In genomic region chr12:104748946-104749345, GRCm38 (mm10) we compare ENCODE assay signal across 23 mouse cellular contexts. TPM values are rescaled to one million over a fixed set of nuclear protein-coding genes. Genes with fewer than 3 reads are reported as not detected.
DNase-seq lines count a peak whose midpoint lies in the region; ATAC-seq lines count a peak whose summit lies in the region.
"Had no signal": no experiment of that assay in that cellular context is flagged by ENCODE, and none has a peak within 500 bp of the region (broad histone marks: within the 10 kb centered on the region; RNA-seq: fewer than 3 reads in every experiment).

No protein-coding gene starts in this region.

- H3K36me3 ChIP-seq in hindbrain, embryonic 12.5 days: no peaks in the 10 kb centered on the region
- no peaks in the 10 kb centered on the region for H3K36me3 ChIP-seq in hindbrain, embryonic 13.5 days
- no peaks in the 10 kb centered on the region for H3K36me3 ChIP-seq in midbrain, embryonic 15.5 days (replicated peaks)
- peaks cover 30% of the 10 kb centered on the region for H3K36me3 ChIP-seq in midbrain, embryonic 10.5 days
- H3K36me3 ChIP-seq: hindbrain, embryonic 15.5 days; lung, embryonic 15.5 days had no signal

- no peak overlapping the region for H3K9ac ChIP-seq in hindbrain, embryonic 12.5 days
- no peak overlapping the region for H3K9ac ChIP-seq in hindbrain, embryonic 13.5 days
- no peak overlapping the region for H3K9ac ChIP-seq in midbrain, embryonic 15.5 days
- H3K9ac ChIP-seq: hindbrain, embryonic 15.5 days; kidney, embryonic 15.5 days; limb, embryonic 15.5 days; liver, embryonic 14.5 days; lung, embryonic 15.5 days had no signal

- H3K27ac ChIP-seq in hindbrain, embryonic 12.5 days: no peak overlapping the region
- no peak overlapping the region for H3K27ac ChIP-seq in hindbrain, embryonic 13.5 days
- H3K27ac ChIP-seq in midbrain, embryonic 15.5 days: no peak overlapping the region
- H3K27ac ChIP-seq in midbrain, embryonic 10.5 days (replicated peaks): no peak overlapping the region
- H3K27ac ChIP-seq: hindbrain, embryonic 15.5 days; kidney, embryonic 15.5 days; limb, embryonic 15.5 days; liver, embryonic 14.5 days; lung, embryonic 15.5 days had no signal

- no peaks in the 10 kb centered on the region for H3K9me3 ChIP-seq in hindbrain, embryonic 12.5 days (replicated peaks)
- no peaks in the 10 kb centered on the region for H3K9me3 ChIP-seq in hindbrain, embryonic 13.5 days
- H3K9me3 ChIP-seq in midbrain, embryonic 15.5 days: no peaks in the 10 kb centered on the region
- H3K9me3 ChIP-seq in midbrain, embryonic 10.5 days (replicated peaks): no peaks in the 10 kb centered on the region
- H3K9me3 ChIP-seq: hindbrain, embryonic 15.5 days; kidney, embryonic 15.5 days; limb, embryonic 15.5 days; lung, embryonic 15.5 days; megakaryocyte, embryonic 14.5 days had no signal

- peaks cover 36% of the 10 kb centered on the region for H3K4me1 ChIP-seq in hindbrain, embryonic 12.5 days
- peaks cover 50% of the 10 kb centered on the region for H3K4me1 ChIP-seq in hindbrain, embryonic 13.5 days (replicated peaks)
- H3K4me1 ChIP-seq in midbrain, embryonic 15.5 days: peaks cover 42% of the 10 kb centered on the region
- H3K4me1 ChIP-seq in midbrain, embryonic 10.5 days: peaks cover 65% of the 10 kb centered on the region

- H3K4me3 ChIP-seq in hindbrain, embryonic 12.5 days: no peak overlapping the region
- no peak overlapping the region for H3K4me3 ChIP-seq in hindbrain, embryonic 13.5 days
- no peak overlapping the region for H3K4me3 ChIP-seq in midbrain, embryonic 15.5 days
- no peak overlapping the region for H3K4me3 ChIP-seq in midbrain, embryonic 10.5 days
- H3K4me3 ChIP-seq: hindbrain, embryonic 15.5 days; kidney, embryonic 15.5 days; limb, embryonic 15.5 days; lung, embryonic 15.5 days had no signal

- 93% methylated on average over 2 of the region's 2 CpGs for WGBS in hindbrain, embryonic 12.5 days
- WGBS in hindbrain, embryonic 13.5 days: 89% methylated on average over 2 of the region's 2 CpGs
- WGBS in midbrain, embryonic 15.5 days: 94% methylated on average over 2 of the region's 2 CpGs
- WGBS in midbrain, embryonic 10.5 days: 91% methylated on average over 2 of the region's 2 CpGs

- peak overlapping the region; percentile 80; the same call in 1 of the 2 replicates for H3K4me2 ChIP-seq in hindbrain, embryonic 12.5 days (replicated peaks)
- H3K4me2 ChIP-seq in hindbrain, embryonic 13.5 days: no peak overlapping the region
- 0 out of 2 replicates have a peak overlapping the region, but pooled peaks have one; percentile 64 for H3K4me2 ChIP-seq in midbrain, embryonic 15.5 days
- H3K4me2 ChIP-seq: heart, embryonic 11.5 days; limb, embryonic 15.5 days had no signal

- DNase-seq in CD4-positive, CD25-positive, alpha-beta regulatory T cell, adult 2 months (ENCODE audit: low read depth, low spot score): peak; percentile 14
- DNase-seq in midbrain, embryonic 10.5 days (ENCODE audit: low spot score): no peak
- peak; percentile 34 for DNase-seq in naive thymus-derived CD4-positive, alpha-beta T cell, adult 2 months (ENCODE audit: low read depth)
- no peak for DNase-seq in urinary bladder, postnatal 4 days (ENCODE audit: low spot score in 2 of 2)
- DNase-seq: adrenal gland, adult 2 months; cerebellum, adult 18-20 months; gastrocnemius, adult 2 months; kidney, adult 11 months; kidney, postnatal 36 days; layer of hippocampus, adult 9-11 months; lung, postnatal 36 days; right cerebral cortex, postnatal 14 days had no signal

- H3K27me3 ChIP-seq in hindbrain, embryonic 12.5 days: no peaks in the 10 kb centered on the region
- H3K27me3 ChIP-seq in hindbrain, embryonic 13.5 days: no peaks in the 10 kb centered on the region
- no peaks in the 10 kb centered on the region for H3K27me3 ChIP-seq in midbrain, embryonic 15.5 days (replicated peaks)
- no peaks in the 10 kb centered on the region for H3K27me3 ChIP-seq in midbrain, embryonic 10.5 days (ENCODE audit: low read depth, poor library complexity, severe bottlenecking)
- H3K27me3 ChIP-seq: hindbrain, embryonic 15.5 days; kidney, embryonic 15.5 days; limb, embryonic 15.5 days; lung, embryonic 15.5 days; megakaryocyte, embryonic 14.5 days had no signal

- ATAC-seq in CD4-positive, CD25-positive, alpha-beta regulatory T cell, adult 4 months: no peak
- no peak for ATAC-seq in hindbrain, embryonic 12.5 days (ENCODE audit: low FRiP score)
- no peak for ATAC-seq in hindbrain, embryonic 13.5 days (ENCODE audit: low FRiP score)
- ATAC-seq in midbrain, embryonic 15.5 days (replicated peaks): no peak

RNA-seq across cellular contexts. Expression of gene Dicer1, which starts 2.8 kb away (rescaled TPM):
- polyA plus RNA-seq in CD4-positive, CD25-positive, alpha-beta regulatory T cell, adult 4 months (2017; shearing (Covaris generic)): 10 to 100 TPM in 1 of 2 experiments, 1 to 10 TPM in 1; 9.0 to 14.0 TPM
- polyA plus RNA-seq in hindbrain, embryonic 12.5 days (2016; fragmentation: Nextera tagmentation; extraction: Ambion mirVana): 61.3 and 61.6 TPM in 2 replicates
- 53.1 and 55.1 TPM in 2 replicates for polyA plus RNA-seq in hindbrain, embryonic 13.5 days (2015; fragmentation: Nextera tagmentation; extraction: Ambion mirVana)
- polyA plus RNA-seq in midbrain, embryonic 15.5 days (2015; fragmentation: Nextera tagmentation; extraction: Ambion mirVana): 42.1 and 44.0 TPM in 2 replicates
- polyA plus RNA-seq in midbrain, embryonic 10.5 days (2016; fragmentation: Nextera tagmentation; extraction: Ambion mirVana): 38.9 and 39.1 TPM in 2 replicates

Comparison
In these comparisons a context has a peak if more than half of its experiments do, and no peak if none do; other contexts are left out.
1. DNase-seq: peak in CD4-positive, CD25-positive, alpha-beta regulatory T cell, adult 2 months (single experiment) and naive thymus-derived CD4-positive, alpha-beta T cell, adult 2 months (single experiment); none in midbrain, embryonic 10.5 days (single experiment) and urinary bladder, postnatal 4 days (0 of 2).